Mouse (Mus musculus) liver, embryonic 14.5 days (tissue): ENCODE measurements around the gene Ccdc148.

Experiments used
- CTCF ChIP-seq: IDR thresholded peaks from 2 replicates; pipeline ENCODE4 v1.5.1; 2016; ENCODE audit warnings: antibody characterized with exemption, low read depth, control low read depth
- EP300 ChIP-seq: IDR thresholded peaks from 2 replicates; pipeline ENCODE4 v1.6.1; 2016; ENCODE audit warnings: antibody characterized with exemption, low read depth

- no peak for TF ChIP-seq EP300
- no peak for TF ChIP-seq CTCF
Observed at GRCm38 (mm10) chr2:59178960-59179359, 18.5 kb upstream of the Ccdc148 start.
